Mouse (Mus musculus) kidney, adult 2 months (tissue): ENCODE results near the gene Cldn34b4.

Experiments
- CTCF ChIP-seq: fragments of 200-500 bp; conservative IDR thresholded peaks from 2 replicates; pipeline ENCODE4 v1.5.1; 2011; ENCODE audit warnings: low read depth, mild to moderate bottlenecking, control low read depth, low read length, moderate library complexity, mixed read lengths; ENCODE audit not compliant: insufficient read depth, insufficient read length
- POLR2A ChIP-seq: fragments of 200-500 bp; IDR thresholded peaks from one replicate; pipeline ENCODE4 v1.6.1; 2011; ENCODE audit warnings: low read depth, low read length, control low read depth

DNA sequence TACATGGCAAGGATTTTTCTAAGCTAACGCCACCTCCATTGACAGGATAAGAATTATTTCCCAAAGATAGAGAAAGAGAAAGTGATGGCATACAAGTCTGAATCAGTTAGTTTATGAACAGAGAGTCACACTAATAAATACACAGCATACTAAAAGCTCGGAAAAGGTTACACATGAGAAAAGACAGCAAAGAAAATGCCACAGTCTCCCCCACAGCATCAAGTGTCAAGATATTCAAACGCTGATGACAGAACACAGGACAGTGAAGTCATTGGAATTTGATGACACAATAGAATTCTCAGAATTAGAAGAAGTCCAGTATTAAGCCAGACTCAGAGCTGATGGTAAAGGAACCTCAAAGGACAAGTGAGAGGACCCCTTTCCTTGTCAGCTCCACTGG lies at the start of gene Cldn34b4:
- no peak for TF ChIP-seq POLR2A
- TF ChIP-seq CTCF, result no peak
